Mouse (Mus musculus): ENCODE results near the gene Map7d2.
A peak's percentile ranks its signal among the peaks of the same experiment; 100 is the strongest.
"Not testable (repeated sequence)": the region's sequence is repeated elsewhere in the genome, so short reads cannot be mapped to it uniquely, and the experiment has no call there.

The Map7d2 gene

DNA sequence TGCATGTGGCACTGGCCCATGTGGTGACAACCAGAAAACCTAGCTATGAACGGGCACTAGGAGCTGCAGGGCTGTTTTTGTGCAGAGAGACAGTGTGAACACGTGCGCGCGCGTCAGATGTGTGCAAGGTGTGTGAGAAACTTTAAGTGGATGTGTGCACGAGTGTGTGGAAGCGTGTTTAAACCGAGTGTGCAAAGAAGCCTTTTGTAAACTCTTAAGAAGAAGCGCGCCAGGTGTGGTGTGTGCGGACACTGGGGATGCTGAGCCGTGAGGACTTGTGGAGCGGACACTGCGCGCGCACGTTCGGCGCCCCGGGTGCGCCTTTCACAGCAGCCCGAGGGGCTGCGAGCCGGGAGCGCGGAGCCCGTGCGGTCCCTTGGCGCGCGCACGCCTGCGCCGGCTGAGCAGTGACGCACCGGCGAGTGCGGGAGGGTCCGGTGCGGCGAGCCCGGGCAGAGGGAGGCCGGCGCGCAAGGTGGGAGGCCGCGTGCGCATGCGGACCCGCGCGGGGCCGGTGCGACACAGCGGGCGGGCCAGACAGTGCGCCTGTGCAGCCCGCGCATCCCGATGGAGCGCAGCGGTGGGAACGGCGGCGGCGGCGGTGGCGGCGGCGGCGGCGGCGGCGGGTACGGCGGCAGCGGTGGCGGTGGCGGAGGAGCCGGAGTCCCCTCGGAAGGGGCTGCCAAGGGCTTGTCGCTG, at the start of gene Map7d2:
Gene Map7d2, plus strand, starts transcription at position 443 of the 699 bp plus-strand sequence.
- no peak for DNase-seq (ENCODE audit: low read depth, low spot score)

DNA sequence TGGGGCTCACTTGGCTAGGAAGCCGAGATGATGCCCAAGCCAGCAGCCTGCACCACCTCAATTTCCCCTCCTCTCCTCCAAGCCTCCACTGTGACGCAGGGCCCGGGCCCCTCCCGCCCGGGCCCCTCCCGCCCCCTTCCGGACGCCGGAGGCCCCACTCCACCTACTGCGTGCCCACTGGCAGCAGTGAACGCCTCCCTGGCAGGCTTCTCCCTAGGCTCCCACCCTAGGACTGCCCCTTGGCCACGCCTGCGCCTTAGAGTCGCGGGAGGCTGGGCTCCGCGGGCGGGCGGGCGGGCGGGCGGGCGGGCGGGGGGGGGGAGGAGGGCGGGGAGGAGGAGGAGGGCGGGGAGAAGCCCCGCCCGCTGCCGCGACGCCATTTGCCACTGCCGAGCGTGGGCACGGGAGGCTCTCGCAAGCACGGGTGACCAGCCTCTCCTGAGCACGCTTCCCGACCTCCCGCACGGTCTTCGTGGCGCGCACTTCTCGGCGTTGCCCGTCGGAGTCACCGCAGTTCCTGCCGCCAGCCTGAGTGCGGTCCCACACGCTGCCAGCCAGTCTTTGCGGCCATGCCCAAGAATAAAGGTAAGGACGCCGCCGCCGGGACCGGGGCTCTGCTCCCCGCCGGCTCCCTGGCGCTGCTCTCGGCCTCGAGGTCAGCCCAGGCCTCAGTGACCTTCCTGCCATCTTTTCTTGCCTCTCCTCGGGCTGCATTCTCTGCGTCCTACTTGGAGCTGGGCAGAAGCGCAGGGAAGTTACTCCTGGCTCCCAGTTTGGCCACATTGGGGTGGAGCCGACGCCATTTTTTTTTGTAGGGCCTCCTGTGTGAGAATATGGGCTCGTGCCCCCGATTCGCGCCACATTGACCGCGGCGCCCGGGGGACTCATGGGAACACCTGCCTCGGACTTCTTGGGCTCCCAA, 42.3 kb upstream of the Map7d2 start, which contains the start of gene Eif1ax:
Gene Eif1ax, plus strand, starts transcription at position 348 of the 922 bp plus-strand sequence.
- DNase-seq (ENCODE audit: low read depth, low spot score): peak; percentile 88

DNA sequence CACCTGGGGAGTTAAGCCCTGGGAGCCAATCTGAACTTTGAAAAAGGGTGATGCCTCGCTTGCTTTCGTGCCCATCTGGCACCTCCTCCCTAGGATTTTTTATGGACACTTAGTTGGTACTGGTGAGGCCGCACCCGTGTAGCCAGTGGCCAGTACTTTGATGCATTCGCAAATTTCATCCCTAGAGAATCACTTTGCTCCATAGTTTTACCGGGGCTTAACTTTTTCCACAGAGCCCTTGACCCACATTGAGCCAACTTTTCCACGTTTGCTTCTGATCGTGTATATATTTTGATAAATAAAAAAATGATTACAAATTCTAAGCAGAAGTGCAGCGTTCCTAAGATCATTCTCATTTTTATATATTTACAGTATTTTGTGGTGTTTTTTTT, 41.6 kb upstream of the Map7d2 start:
- no peak for DNase-seq (ENCODE audit: low read depth, low spot score)

DNA sequence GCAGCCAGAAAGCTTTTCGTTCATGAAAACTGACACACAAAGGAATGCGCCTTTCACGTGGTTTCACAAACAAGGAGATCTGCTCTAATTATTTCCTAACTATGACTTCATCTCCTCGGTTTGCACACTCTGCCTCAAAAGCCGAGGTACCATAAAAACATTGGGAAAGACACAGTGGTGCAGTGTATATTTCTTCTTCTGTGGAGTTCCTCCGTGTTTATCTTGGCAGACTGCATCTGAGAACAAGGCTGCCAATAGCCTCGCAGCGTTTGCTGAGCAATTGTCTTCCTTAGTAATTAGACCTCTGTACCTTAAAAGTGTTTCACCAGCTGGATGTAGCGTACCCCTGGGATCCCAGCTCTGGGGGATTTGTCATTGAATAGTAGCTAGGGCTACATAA, 27.3 kb upstream of the Map7d2 start:
- no peak for DNase-seq (ENCODE audit: low read depth, low spot score)

DNA sequence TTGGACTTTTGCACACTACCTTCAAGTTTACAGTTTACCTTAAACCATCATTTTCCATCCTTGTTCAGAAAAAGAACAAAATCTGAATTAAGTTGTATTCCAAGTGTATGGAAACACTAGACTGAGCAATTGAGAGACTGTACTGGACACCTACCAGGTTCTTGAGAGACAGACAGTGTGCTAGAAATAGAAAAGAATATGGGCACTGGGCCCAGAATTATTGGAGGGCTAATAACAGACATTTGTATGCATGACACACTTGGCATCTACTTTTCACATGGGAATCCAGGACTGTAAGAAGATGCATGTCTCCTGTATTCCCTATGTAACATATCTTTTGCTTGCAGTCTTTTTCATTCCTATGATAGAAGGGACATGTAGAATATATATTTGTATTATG, 25.4 kb upstream of the Map7d2 start:
- no peak for DNase-seq (ENCODE audit: low read depth, low spot score)

DNA sequence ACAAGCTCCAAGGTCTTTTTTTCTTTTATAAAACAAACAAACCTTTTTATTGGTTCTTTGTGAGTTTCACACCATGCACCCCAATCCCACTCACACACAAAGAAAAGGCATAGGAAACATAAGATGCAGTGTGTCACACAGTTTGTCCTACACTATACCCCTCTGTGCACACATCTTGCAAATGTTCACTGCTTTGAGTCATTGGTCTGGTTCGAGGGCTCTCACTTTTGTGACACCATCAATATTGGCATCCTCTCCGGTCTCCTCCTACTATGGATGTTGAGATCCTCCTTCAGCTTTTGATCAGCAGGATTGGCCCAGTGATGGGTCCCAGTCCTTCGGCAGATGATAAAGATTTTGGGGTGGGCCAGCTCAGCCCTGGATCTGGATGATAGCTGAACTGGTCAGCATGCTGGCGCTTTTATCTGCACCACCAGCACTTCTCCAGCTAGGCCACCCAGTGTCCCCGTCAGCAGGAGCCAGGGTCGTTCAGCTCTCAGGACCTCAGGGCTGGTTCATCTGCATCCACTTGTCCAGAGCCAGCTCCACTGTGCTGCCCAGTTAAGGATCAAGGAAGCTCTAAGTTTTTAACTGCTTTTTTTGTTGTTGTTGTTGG, 23.9 kb upstream of the Map7d2 start:
- DNase-seq (ENCODE audit: low read depth, low spot score): no peak

DNA sequence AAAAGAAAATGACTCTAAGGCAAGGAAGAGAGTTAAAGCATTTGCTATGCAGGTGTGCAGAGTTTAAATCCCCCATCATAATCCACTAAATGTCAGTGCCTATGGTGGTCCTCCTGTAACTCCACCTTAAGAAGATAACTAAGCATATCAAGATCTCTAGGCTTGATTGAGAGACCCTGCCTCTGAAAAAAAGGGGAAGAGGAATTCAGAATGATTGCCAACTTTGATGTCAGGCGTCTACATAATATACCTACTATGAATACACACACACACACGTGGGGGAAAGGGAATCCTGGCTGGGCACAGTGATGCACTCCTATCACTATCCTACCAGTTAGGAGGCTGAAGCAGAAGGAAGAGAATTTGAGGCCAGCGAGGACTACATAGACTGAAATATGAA, 23.1 kb upstream of the Map7d2 start:
- DNase-seq (ENCODE audit: low read depth, low spot score): no peak

DNA sequence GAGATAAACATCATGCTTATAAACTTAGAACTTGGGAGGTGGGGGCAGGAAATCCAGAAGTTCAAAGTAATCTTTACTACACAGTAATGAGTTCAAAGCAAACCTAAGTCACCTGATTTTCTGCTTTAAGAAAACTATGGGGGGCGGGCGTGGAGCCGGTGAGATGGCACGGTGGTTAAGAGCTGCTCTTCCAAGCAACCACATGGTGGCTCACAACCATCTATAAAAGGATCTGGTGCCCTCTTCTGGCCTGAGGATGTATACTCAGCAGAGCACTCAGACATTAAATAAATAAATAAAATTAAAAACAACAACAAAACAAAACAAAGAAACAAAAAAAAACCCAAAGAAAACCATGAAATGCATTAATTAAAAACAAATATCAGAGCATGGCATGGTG, 5.1 kb upstream of the Map7d2 start:
- peak; percentile 62 for DNase-seq (ENCODE audit: low read depth, low spot score)

DNA sequence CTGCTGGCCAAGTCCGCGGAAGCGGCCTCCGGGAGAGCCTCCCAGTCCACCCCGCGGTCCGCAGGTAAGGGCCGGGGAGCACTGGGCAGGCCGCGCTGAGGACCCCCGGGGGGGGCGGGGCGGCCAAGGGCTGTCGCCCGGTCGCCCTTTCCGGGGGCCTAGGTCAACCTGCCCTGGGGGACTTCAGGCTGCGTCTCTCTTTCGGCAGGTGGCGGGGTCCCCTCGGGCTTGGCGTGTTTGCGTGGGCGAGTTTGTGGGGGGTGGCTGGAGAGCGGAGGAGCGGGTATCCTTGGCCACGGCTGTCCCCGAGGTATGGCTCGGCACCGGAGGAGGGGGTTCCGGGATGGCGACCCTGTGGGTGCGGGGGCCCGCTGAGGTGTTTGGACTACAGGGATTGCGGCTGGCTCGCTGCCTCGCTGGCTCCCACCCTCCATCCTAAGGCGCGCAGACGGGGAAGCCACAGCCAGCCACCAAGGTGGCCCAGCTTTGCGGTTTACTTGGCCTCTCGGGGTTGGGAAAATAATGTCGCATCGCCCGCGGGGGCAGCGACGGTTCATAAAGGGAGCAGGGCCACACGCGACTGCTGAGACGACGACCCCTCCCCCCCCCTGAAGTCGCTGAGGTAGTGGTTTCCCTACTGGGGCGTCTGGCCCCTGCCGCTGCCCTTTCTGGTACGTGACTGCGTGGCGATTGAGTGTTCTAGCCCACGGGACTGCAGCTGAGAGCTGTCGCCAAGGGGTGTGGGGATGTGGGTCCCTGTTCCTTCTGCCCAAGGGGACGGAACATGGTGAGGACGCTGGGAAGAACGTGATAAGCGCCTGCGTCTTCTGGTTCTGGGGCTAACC, 679 bp downstream of the Map7d2 start:
- DNase-seq (ENCODE audit: low read depth, low spot score): no peak

DNA sequence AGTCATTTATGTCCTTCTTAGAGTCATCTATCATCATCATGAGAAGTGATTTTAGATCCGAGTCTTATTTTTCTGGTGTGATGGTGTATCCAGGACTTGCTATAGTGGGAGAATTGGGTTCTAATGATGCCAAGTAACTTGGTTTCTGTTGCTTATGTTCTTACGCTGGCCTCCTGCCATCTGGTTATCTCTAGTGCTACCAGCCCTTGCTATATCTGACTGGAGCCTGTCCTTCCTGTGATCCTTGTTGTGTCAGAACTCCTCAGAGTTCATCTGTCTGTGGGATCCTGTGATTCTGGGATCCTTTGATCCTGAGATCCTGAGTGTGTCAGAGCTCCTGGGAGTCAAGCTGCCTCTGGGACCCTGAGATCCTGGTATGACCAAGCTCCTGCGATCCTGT, 16.1 kb downstream of the Map7d2 start:
- DNase-seq (ENCODE audit: low read depth, low spot score): not testable (repeated sequence)

DNA sequence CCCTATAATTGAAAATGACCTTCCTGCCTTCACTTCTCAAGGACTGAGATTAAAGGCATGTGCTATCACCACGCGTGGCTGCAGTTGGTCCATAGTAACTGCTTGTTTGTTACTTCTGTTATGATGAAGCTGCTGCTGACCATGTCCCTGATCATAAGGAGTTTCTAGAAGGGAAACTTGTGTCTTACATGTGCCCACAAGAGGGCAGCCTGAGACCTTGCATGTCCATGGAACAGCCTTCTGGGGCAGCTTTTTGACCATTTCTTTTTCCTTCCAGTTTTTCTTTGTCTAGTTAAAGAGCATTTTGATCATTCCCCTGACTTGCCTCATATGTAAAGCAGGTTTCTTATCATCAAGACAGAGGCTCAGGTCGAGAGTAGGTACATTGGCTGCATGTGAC, 27.8 kb downstream of the Map7d2 start:
- DNase-seq (ENCODE audit: low read depth, low spot score): peak; percentile 38

DNA sequence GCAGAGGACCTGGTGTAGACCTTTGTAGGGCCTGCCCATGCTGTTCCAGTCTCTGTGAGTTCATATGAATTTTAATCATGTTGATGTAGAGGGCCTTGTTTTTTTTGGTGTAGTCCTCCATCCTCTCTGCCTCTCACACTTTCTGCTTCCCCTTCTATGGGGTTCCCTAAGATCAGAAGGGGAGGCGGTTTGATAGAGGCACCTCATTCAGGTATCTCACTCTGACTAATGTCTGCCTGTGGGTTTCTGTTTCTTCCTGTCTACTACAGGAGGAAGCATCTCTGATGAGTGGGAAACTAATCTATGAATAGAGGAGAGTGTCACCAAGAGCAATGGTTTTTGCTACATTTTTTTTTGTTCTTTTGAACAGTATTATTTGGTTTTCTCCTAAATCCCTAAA, 32.8 kb downstream of the Map7d2 start:
- DNase-seq (ENCODE audit: low read depth, low spot score): no peak

- no peak for DNase-seq (ENCODE audit: low read depth, low spot score)
Observed at GRCm38 (mm10) chrX:159459006-159459654, 44.8 kb downstream of the Map7d2 start.

DNA sequence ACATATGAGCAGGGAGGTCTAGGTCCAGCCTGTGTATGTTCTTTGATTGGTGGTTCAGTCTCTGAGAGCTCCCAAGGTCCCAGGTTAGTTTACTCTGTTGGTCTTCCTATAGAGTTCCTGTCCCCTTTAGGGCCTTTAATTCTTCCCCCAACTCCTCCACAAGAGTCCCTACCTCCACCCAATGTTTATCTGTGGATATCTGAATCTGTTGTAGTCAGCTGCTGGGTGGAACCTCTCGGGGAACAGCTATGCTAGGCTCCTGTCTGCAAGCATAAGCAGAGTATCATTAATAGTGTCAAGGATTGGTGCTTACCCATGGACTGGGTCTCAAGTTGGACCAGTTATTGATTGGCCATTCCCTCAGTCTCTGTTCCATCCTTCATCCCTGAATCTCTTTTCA, 60.4 kb downstream of the Map7d2 start:
- DNase-seq (ENCODE audit: low read depth, low spot score): no peak

- DNase-seq (ENCODE audit: low read depth, low spot score): not testable (repeated sequence)
Observed at GRCm38 (mm10) chrX:159478243-159478940, 64.0 kb downstream of the Map7d2 start.

DNA sequence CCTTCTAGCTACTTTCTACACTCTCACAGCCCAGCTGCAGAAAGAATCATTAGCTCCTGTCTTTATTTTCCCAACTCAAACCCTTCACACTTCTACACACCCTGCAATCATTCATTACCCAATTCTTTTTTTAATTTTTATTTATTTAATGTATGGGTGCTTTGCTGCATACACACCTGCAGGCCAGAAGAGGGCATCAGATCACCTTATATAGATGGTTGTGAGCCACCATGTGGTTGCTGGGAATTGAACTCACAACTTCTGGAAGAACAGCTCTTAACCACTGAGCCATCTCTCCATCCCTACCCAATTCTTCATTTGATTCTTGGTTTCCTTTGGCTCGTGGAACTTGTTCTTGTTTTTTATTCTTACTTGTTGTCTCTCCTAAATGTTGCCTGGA, 69.9 kb downstream of the Map7d2 start:
- DNase-seq (ENCODE audit: low read depth, low spot score): peak; percentile 41

DNA sequence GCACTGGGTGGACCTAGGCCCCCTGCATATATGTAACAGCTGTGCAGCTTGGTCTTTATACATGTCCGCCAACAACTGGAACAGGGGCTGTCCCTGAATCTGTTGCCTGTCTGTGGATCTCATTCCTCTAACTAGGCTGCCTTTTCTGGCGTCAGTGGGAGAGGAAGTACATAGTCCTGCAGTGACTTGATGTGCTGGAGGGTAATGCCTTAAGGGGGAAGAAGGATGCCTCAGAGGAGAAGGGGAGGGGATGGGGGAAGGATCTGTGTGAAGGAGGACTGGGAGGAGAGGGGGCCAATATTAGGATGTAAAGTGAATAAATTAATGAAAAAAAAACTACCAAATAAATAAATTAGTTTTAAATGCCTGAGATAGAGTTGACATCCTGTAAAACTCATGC, 88.8 kb downstream of the Map7d2 start:
- no peak for DNase-seq (ENCODE audit: low read depth, low spot score)

DNA sequence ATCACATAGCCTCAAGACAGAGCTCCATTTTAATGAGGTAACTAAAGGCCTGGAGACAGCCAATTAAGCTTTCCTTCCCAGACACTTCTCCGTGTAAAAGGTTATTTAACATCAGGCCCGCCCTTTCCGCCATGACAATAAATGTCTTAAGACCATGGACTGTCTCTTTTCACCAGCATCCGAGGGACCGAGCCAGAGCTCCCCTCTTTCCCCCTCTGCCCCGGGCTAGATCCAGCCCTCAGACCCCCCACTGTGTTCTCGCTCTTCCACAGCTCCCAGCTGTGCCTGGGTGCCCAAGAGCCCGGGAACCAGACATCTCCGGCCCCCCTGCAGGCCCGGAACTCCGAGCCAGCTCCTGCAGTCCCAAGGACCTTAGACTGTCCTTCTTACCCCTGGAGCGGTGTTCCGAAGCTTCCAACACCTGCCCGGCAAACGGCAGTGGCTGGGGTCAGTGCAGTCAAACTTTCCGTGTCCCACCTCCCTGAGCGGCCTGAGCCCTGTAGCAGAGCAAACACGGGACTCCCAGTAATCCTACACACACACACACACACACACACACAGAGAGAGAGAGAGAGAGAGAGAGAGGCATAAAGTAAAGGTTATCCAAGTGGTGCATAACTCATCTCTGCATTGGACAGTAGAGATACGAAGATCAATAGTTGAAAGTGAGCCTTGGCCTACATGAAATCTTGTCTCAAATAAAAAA, 94.1 kb downstream of the Map7d2 start:
- no peak for DNase-seq (ENCODE audit: low read depth, low spot score)

DNA sequence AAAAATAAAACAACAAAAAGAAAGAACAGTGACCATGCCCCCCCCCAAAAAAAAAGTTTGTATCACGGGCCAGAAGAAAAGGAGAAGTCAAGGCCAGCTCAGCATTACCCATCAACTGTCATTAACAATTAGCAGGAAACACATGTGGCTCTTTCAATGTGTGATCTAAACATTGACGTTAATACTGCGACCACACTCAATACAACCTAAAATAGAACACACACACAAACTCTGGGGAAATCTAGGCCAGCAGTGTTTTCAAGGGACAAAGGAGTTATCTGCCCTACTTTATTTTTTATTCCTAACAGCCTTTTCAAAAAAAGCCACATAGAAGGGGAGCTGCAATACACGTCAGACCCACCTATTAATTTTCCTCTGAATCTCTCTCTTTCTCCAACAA, 94.7 kb downstream of the Map7d2 start:
- DNase-seq (ENCODE audit: low read depth, low spot score): no peak
